Mouse (Mus musculus): ENCODE measurements around the gene Odf3b.

Gene Odf3b

GRCm38 (mm10) chr15:89378831-89379401, at the start of gene Odf3b:
Odf3b (minus strand) TSS chr15:89379282.
- DNase-seq: no peak

GRCm38 (mm10) chr15:89428136-89428790, 49.2 kb upstream of the Odf3b start:
- DNase-seq: no peak

DNA sequence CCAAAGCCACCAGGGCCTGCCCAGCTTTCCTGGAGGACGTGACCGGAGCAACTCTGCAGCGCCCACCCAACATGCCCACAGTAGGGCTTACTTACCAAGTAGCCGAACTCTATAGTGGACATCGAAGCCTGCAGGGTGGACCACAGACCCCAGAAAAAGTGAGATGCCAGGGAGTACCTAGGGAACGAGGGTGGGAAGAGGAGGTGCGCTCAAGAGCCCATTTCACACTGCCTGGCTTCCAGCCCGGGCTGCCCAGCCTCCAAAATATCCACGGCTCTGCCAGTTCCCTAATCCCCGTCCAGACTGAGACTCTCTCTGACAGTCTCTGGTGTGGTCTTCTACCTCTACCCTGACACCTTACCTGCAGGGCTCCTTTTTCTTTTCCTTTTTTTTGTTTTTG, 47.6 kb upstream of the Odf3b start:
- DNase-seq: no peak

DNA sequence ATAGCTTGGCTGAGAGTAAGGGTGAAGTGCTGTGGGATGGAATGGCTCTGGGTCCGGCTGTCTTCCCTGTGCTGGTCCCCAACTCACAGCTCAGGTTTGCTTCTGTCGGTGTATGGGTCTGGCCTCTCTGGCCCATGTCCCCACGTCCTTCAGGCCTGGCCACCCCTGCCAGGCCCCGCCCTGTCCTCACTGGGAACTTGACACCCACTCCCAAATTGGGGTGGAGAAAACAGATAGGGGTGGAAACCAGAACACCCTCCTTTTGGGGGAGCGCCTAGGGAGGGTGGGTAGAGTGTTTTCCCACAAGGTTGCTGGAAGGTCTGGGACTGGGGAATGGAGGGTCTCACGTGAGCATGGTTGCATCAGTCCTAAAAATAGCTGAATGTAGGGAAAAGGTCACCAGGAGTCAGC, 46.6 kb upstream of the Odf3b start, which contains the start of gene Cpt1b:
Cpt1b (minus strand) TSS at position 153 of the 411 bp plus-strand sequence.
- DNase-seq: no peak

- no peak for DNase-seq
Measured at GRCm38 (mm10) chr15:89424621-89425020, 45.5 kb upstream of the Odf3b start.

DNA sequence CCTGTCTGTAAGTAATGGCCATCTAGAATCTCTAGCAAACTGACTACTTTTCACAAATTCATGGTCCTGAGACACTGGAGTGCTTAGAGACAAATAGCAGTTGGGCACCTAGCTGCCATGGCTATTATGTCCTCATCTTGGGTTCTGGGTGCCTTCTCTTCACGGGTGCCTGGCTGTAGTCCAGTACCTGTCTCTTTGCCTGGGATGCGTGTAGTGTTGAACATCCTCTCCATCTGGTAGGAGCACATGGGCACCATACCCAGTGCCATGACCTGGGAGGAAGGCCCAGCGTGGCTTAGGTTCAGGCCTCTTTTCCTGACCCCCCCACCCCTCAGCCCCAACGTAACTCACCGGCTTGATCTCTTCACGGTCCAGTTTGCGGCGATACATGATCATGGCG, 42.9 kb upstream of the Odf3b start:
- DNase-seq: no peak

DNA sequence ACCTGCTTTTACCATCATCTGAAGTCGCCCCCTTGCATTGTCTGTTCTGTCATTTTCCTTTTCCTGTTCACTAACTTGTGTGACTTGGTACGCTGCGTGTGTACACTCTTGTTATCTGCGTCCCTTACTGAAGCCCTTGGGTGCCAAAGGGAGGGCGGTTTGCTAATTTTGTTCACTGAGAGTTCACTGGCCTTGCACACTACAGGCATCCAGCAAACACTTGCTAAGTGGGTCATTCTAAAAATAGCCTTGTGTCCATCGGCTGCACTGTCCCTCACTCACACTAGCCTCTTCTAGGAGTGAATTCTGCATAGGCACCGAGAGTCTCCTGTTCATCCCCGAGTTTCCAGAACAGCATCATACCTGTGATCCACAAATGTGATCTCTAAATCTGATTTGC, 36.2 kb upstream of the Odf3b start:
- DNase-seq: no peak

GRCm38 (mm10) chr15:89410118-89410517, 31.0 kb upstream of the Odf3b start, which contains the start of gene Syce3:
Syce3 (minus strand) TSS chr15:89410503.
- no peak for DNase-seq

DNA sequence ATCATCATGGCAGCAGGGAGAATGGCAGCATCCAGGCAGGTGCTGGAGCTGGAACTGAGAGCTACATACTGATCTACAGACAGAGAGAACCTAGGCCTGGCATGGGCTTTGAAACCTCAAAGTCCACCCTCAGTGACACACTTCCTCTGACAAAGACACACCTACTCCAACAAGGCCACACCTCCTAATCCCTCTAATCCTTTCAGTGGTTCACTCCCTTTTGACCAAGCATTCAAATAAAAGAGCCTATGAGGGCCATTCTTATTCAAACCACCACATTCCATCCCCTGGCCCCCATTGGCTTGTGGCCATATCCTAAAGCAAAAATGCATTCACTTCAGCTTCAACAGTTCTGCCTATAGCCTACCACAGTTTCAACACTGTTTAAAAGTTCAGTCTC, 27.6 kb upstream of the Odf3b start:
- no peak for DNase-seq

- DNase-seq: no peak
Measured at GRCm38 (mm10) chr15:89404831-89405623, 25.9 kb upstream of the Odf3b start.

GRCm38 (mm10) chr15:89402471-89402870, 23.4 kb upstream of the Odf3b start:
- DNase-seq: no peak

- no peak for DNase-seq
Measured at GRCm38 (mm10) chr15:89399716-89400115, 20.6 kb upstream of the Odf3b start.

GRCm38 (mm10) chr15:89398146-89398545, 19.1 kb upstream of the Odf3b start:
- no peak for DNase-seq

DNA sequence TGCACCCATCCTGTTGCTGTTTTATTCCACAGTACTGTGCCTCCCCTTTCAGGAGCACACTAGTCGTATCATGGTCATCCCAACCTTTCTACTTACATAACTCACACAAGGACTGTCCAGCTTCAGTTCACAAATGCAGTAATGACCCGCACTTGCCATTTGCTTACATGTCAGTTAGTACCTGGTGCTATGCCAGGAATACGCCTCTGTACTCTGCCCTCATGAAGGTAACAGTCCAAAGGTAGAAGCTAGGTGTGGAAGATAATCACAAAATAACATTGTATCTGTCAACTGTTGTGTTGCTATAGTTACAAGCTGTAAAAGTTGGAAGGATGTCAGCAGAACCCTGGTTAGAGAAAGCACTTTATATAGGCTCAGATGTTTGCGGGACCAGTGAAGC, 17.8 kb upstream of the Odf3b start:
- no peak for DNase-seq

- DNase-seq: no peak
Measured at GRCm38 (mm10) chr15:89390081-89390480, 11.0 kb upstream of the Odf3b start.

DNA sequence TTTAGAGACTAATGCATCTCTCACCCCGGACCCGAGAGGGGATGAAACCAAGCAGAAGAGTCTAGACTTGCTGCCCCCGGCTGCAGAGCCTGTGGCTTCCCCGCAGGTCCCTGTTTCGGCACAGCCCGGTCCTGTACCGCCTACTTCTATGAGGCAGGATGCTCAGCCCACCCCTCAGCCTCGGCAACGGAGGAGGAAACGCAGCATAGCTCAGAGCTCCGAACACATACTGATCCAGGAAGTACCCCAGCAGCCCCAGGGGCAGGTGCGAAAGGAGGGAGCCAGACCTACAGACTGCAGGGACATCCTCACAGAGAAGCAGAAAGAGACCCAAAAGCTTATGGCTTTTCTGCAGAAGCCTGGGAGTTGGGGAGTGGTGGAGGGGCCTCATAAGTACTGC, 8.0 kb upstream of the Odf3b start:
- no peak for DNase-seq

GRCm38 (mm10) chr15:89384617-89385016, 5.5 kb upstream of the Odf3b start, which contains the start of gene Klhdc7b:
Klhdc7b (plus strand) TSS chr15:89384917.
- no peak for DNase-seq

DNA sequence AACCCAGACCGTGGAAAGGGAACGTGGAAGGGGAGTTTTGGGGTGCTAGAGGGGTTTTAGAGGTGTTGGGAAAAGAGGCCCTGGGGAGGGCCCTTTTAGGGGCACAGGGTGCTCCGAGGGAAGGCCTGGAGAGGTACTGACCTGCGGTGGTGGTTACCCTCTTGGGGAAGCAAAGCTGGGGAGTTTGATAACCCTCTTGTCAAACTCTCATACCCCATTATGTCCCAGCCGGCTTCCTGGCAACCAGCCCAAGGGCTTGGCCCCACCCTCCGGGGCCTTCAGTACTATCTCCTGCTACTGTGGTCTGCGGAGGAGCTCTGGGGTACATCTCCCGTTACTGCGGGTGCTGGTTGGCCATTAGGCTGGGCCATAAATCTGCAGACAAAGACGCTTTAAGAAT, 347 bp upstream of the Odf3b start:
- no peak for DNase-seq

DNA sequence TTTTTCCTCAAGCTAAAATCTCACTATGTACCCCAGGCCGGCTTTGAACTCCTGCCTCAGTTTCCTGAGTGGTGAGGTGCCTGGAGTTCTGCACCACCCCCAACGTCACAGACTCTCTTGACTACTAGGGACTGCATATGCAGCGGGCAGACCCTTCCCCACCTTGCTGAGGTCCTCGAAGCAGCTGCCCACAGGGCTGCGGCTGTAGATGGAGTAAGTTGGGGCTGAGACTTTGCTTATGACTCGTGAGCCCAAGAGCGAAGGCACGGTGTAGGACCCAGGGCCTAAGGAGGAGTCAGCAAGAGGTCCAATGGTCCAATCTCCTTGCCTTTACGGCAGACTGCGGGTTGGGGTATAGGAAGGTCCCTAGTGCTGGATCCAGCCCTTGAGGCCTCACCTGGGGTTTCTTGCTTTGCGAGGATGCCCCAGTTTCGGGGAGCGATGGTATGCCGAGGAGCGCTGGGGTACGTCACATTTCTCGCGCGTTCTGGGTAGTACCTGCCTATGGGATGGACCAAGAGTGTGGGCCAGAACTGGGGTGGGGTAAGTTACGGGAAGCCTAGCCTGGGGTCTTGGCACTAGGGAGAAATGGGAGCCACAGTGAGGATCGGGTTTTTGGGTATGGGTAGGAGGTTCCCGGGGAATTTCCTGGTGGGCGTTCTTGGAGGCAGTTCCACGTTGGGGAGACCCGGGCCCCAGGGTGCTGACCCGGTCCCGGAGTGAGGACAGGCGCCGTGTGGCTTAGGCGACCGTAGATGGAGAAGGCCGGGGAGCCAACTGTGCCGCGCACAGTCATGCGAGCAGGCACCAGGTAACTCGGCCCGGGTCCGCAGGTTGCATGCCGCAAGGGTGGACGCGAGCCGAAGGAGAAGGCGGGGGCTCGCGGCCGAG, 899 bp downstream of the Odf3b start:
- no peak for DNase-seq

- DNase-seq: no peak
Measured at GRCm38 (mm10) chr15:89377362-89377761, 1.7 kb downstream of the Odf3b start.

DNA sequence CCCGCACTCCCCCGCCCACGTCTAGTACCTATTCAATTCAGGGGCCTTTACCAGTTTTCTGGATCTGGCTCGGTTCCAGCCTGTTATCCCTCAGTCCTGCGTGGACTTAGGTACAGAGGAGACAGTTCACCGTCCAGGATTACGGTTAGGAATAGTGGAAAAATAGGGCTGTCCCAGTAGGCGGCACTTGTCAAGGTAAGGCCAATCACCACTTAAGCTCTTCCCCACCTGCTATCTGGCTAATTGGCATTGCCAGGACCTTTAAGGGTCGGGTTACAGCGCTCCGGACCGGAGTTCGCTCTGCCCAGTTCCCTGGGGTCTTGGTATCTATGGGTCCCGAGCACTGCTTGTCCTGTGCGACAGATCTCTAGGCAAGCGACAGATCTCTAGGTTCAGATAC, 2.1 kb downstream of the Odf3b start, which contains the start of gene Tymp:
Tymp (minus strand) TSS at position 83 of the 400 bp plus-strand sequence.
- DNase-seq: no peak

DNA sequence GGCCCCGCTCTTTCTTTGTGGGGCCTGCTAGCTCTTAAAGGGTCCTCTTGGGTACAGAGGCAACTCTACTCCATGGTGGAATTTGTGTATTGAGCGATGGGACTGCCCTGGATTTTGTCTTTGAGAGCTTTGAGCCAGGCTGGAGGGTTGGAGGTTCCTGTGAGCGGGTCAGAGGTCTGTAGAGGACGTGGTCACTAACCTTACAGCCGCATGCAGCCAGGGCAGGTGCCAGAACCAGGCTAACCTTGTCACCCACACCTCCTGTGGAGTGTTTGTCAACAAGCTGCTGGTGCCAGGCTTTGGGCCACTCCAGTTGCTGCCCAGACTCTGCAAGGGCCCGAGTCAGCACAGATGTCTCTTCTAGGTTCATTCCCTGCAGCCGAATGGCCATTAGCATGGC, 3.0 kb downstream of the Odf3b start:
- no peak for DNase-seq

Data from right cerebral cortex, postnatal 4 days (tissue).